Mouse (Mus musculus): ENCODE measurements around the gene Bdkrb2. TPM values are rescaled to one million over a fixed set of nuclear protein-coding genes. Genes with fewer than 3 reads are reported as not detected.

The Bdkrb2 gene
- polyA plus RNA-seq, 1 experiment from 2014 or later = 1.3 TPM

- H3K27me3 ChIP-seq (ENCODE audit: control insufficient read depth, insufficient read depth, low read depth, low read length) = no peaks in the 10 kb centered on the region
- 82% methylated on average over 8 of the region's 8 CpGs for WGBS
- H3K36me3 ChIP-seq (ENCODE audit: control insufficient read depth, insufficient read depth, low read length) = no peaks in the 10 kb centered on the region
- no peaks in the 10 kb centered on the region for H3K4me1 ChIP-seq (replicated peaks; ENCODE audit: control insufficient read depth, insufficient read depth, low read length)
- H3K4me2 ChIP-seq (ENCODE audit: low read depth, low read length) = no peak overlapping the region
- ATAC-seq (ENCODE audit: low read depth) = no peak
- H3K27ac ChIP-seq (ENCODE audit: low read length) = no peak overlapping the region
- H3K4me3 ChIP-seq (ENCODE audit: low read length) = no peak overlapping the region
- no peak overlapping the region for H3K9ac ChIP-seq (ENCODE audit: low read length)
- H3K9me3 ChIP-seq (ENCODE audit: control insufficient read depth, low read length) = no peaks in the 10 kb centered on the region
Measured at GRCm38 (mm10) chr12:105597135-105597534, 34.1 kb downstream of the Bdkrb2 start.

GRCm38 (mm10) chr12:105598503-105598902 lies 35.5 kb downstream of the Bdkrb2 start:
- no peak overlapping the region for H3K4me2 ChIP-seq (ENCODE audit: low read depth, low read length)
- no peaks in the 10 kb centered on the region for H3K36me3 ChIP-seq (ENCODE audit: control insufficient read depth, insufficient read depth, low read length)
- 74% methylated on average over 10 of the region's 10 CpGs for WGBS
- no peaks in the 10 kb centered on the region for H3K9me3 ChIP-seq (ENCODE audit: control insufficient read depth, low read length)
- no peak overlapping the region for H3K27ac ChIP-seq (ENCODE audit: low read length)
- no peak overlapping the region for H3K9ac ChIP-seq (ENCODE audit: low read length)
- H3K27me3 ChIP-seq (ENCODE audit: control insufficient read depth, insufficient read depth, low read depth, low read length) = no peaks in the 10 kb centered on the region
- no peak for ATAC-seq (ENCODE audit: low read depth)
- H3K4me1 ChIP-seq (replicated peaks; ENCODE audit: control insufficient read depth, insufficient read depth, low read length) = no peaks in the 10 kb centered on the region
- no peak overlapping the region for H3K4me3 ChIP-seq (ENCODE audit: low read length)

GRCm38 (mm10) chr12:105599098-105599497 lies 36.1 kb downstream of the Bdkrb2 start:
- Histone ChIP-seq H3K27ac (ENCODE audit: low read length) (no peak overlapping the region), H3K9ac (ENCODE audit: low read length) (no peak overlapping the region), H3K36me3 (ENCODE audit: control insufficient read depth, insufficient read depth, low read length) (no peaks in the 10 kb centered on the region), H3K27me3 (ENCODE audit: control insufficient read depth, insufficient read depth, low read depth, low read length) (no peaks in the 10 kb centered on the region), H3K4me2 (ENCODE audit: low read depth, low read length) (no peak overlapping the region), H3K9me3 (ENCODE audit: control insufficient read depth, low read length) (no peaks in the 10 kb centered on the region), H3K4me1 (replicated peaks; ENCODE audit: control insufficient read depth, insufficient read depth, low read length) (no peaks in the 10 kb centered on the region), H3K4me3 (ENCODE audit: low read length) (no peak overlapping the region)
- WGBS = 62% methylated on average over 5 of the region's 5 CpGs
- no peak for ATAC-seq (ENCODE audit: low read depth)

- Histone ChIP-seq H3K9me3 (ENCODE audit: control insufficient read depth, low read length) (no peaks in the 10 kb centered on the region), H3K27ac (ENCODE audit: low read length) (no peak overlapping the region), H3K27me3 (ENCODE audit: control insufficient read depth, insufficient read depth, low read depth, low read length) (no peaks in the 10 kb centered on the region), H3K4me2 (ENCODE audit: low read depth, low read length) (no peak overlapping the region), H3K4me1 (replicated peaks; ENCODE audit: control insufficient read depth, insufficient read depth, low read length) (0 out of 2 replicates have a peak, but pooled peaks cover 2% of the 10 kb centered on the region), H3K4me3 (ENCODE audit: low read length) (no peak overlapping the region), H3K36me3 (ENCODE audit: control insufficient read depth, insufficient read depth, low read length) (no peaks in the 10 kb centered on the region), H3K9ac (ENCODE audit: low read length) (no peak overlapping the region)
- WGBS = 53% methylated on average over 6 of the region's 6 CpGs
- no peak for ATAC-seq (ENCODE audit: low read depth)
Measured at GRCm38 (mm10) chr12:105601586-105601985, 38.6 kb downstream of the Bdkrb2 start.

- no peaks in the 10 kb centered on the region for H3K9me3 ChIP-seq (ENCODE audit: control insufficient read depth, low read length)
- H3K4me1 ChIP-seq (replicated peaks; ENCODE audit: control insufficient read depth, insufficient read depth, low read length) = 0 out of 2 replicates have a peak, but pooled peaks cover 2% of the 10 kb centered on the region
- no peak for ATAC-seq (ENCODE audit: low read depth)
- no peak within 1 kb of the TSS for H3K4me2 ChIP-seq (ENCODE audit: low read depth, low read length)
- no peaks in the 10 kb centered on the region for H3K27me3 ChIP-seq (ENCODE audit: control insufficient read depth, insufficient read depth, low read depth, low read length)
- H3K9ac ChIP-seq (ENCODE audit: low read length) = no peak within 1 kb of the TSS
- no peak within 1 kb of the TSS for H3K27ac ChIP-seq (ENCODE audit: low read length)
- no peak within 1 kb of the TSS for H3K4me3 ChIP-seq (ENCODE audit: low read length)
- 79% methylated on average over 11 of the region's 11 CpGs for WGBS
- H3K36me3 ChIP-seq (ENCODE audit: control insufficient read depth, insufficient read depth, low read length) = no peaks in the 10 kb centered on the region
Measured at GRCm38 (mm10) chr12:105602581-105603210, 39.7 kb downstream of the Bdkrb2 start, which contains the start of gene Bdkrb1. Bdkrb1 (plus strand) TSS chr12:105603085.

GRCm38 (mm10) chr12:105603904-105604303 lies 40.9 kb downstream of the Bdkrb2 start:
- Histone ChIP-seq H3K4me3 (ENCODE audit: low read length) (no peak overlapping the region), H3K27me3 (ENCODE audit: control insufficient read depth, insufficient read depth, low read depth, low read length) (no peaks in the 10 kb centered on the region), H3K9me3 (ENCODE audit: control insufficient read depth, low read length) (no peaks in the 10 kb centered on the region), H3K4me2 (ENCODE audit: low read depth, low read length) (no peak overlapping the region), H3K27ac (ENCODE audit: low read length) (no peak overlapping the region), H3K36me3 (ENCODE audit: control insufficient read depth, insufficient read depth, low read length) (no peaks in the 10 kb centered on the region), H3K9ac (ENCODE audit: low read length) (no peak overlapping the region), H3K4me1 (replicated peaks; ENCODE audit: control insufficient read depth, insufficient read depth, low read length) (0 out of 2 replicates have a peak, but pooled peaks cover 2% of the 10 kb centered on the region)
- ATAC-seq (ENCODE audit: low read depth) = peak; percentile 61
- 66% methylated on average over 11 of the region's 11 CpGs for WGBS

GRCm38 (mm10) chr12:105605212-105605611 lies 42.2 kb downstream of the Bdkrb2 start:
- Histone ChIP-seq H3K27me3 (ENCODE audit: control insufficient read depth, insufficient read depth, low read depth, low read length) (no peaks in the 10 kb centered on the region), H3K9ac (ENCODE audit: low read length) (no peak overlapping the region), H3K9me3 (ENCODE audit: control insufficient read depth, low read length) (no peaks in the 10 kb centered on the region), H3K27ac (ENCODE audit: low read length) (no peak overlapping the region), H3K4me1 (replicated peaks; ENCODE audit: control insufficient read depth, insufficient read depth, low read length) (0 out of 2 replicates have a peak, but pooled peaks cover 2% of the 10 kb centered on the region), H3K4me2 (ENCODE audit: low read depth, low read length) (no peak overlapping the region), H3K4me3 (ENCODE audit: low read length) (no peak overlapping the region), H3K36me3 (ENCODE audit: control insufficient read depth, insufficient read depth, low read length) (no peaks in the 10 kb centered on the region)
- ATAC-seq (ENCODE audit: low read depth) = no peak
- 36% methylated on average over 8 of the region's 8 CpGs for WGBS

- Histone ChIP-seq H3K4me2 (ENCODE audit: low read depth, low read length) (no peak overlapping the region), H3K27ac (ENCODE audit: low read length) (no peak overlapping the region), H3K9me3 (ENCODE audit: control insufficient read depth, low read length) (no peaks in the 10 kb centered on the region), H3K27me3 (ENCODE audit: control insufficient read depth, insufficient read depth, low read depth, low read length) (no peaks in the 10 kb centered on the region), H3K36me3 (ENCODE audit: control insufficient read depth, insufficient read depth, low read length) (no peaks in the 10 kb centered on the region), H3K9ac (ENCODE audit: low read length) (no peak overlapping the region), H3K4me1 (replicated peaks; ENCODE audit: control insufficient read depth, insufficient read depth, low read length) (0 out of 2 replicates have a peak, but pooled peaks cover 2% of the 10 kb centered on the region), H3K4me3 (ENCODE audit: low read length) (no peak overlapping the region)
- WGBS = 56% methylated on average over 4 of the region's 4 CpGs
- ATAC-seq (ENCODE audit: low read depth) = no peak
Measured at GRCm38 (mm10) chr12:105606881-105607280, 43.9 kb downstream of the Bdkrb2 start.

GRCm38 (mm10) chr12:105611045-105611444 lies 48.0 kb downstream of the Bdkrb2 start:
- no peak overlapping the region for H3K4me2 ChIP-seq (ENCODE audit: low read depth, low read length)
- no peaks in the 10 kb centered on the region for H3K27me3 ChIP-seq (ENCODE audit: control insufficient read depth, insufficient read depth, low read depth, low read length)
- H3K27ac ChIP-seq (ENCODE audit: low read length) = no peak overlapping the region
- no peaks in the 10 kb centered on the region for H3K36me3 ChIP-seq (ENCODE audit: control insufficient read depth, insufficient read depth, low read length)
- H3K4me3 ChIP-seq (ENCODE audit: low read length) = no peak overlapping the region
- no peaks in the 10 kb centered on the region for H3K4me1 ChIP-seq (replicated peaks; ENCODE audit: control insufficient read depth, insufficient read depth, low read length)
- WGBS = 76% methylated on average over 2 of the region's 2 CpGs
- H3K9me3 ChIP-seq (ENCODE audit: control insufficient read depth, low read length) = no peaks in the 10 kb centered on the region
- ATAC-seq (ENCODE audit: low read depth) = no peak
- H3K9ac ChIP-seq (ENCODE audit: low read length) = no peak overlapping the region
